Mouse (Mus musculus) liver, postnatal 0 days (tissue): ENCODE measurements around the gene Grb14. TPM values are rescaled to one million over a fixed set of nuclear protein-coding genes. Genes with fewer than 3 reads are reported as not detected.

Experiments
- ATAC-seq: fragments of 200-750 bp; cut with Nextera tagmentation; 2 replicates; pipeline ENCODE4 v1.8.0; 2017; ENCODE audit warnings: mild to moderate bottlenecking, moderate library complexity
- DNase-seq: peaks from one replicate; pipeline ENCODE4 v3.0.0-alpha.2; 2016
- H3K27ac ChIP-seq: fragments of 300-500 bp; sonication (generic); 2 replicates; pipeline ENCODE4 v1.5.1; 2014; ENCODE audit warnings: antibody characterized with exemption, moderate library complexity, mild to moderate bottlenecking, low read depth
- H3K27me3 ChIP-seq: fragments of 300-500 bp; sonication (generic); 2 replicates; pipeline ENCODE4 v1.6.1; 2014; ENCODE audit warnings: low read length, control low read depth, mixed read lengths; ENCODE audit not compliant: insufficient read depth
- H3K36me3 ChIP-seq: fragments of 300-500 bp; sonication (generic); replicated peaks from 2 replicates; pipeline ENCODE4 v1.6.1; 2014; ENCODE audit warnings: mild to moderate bottlenecking, control low read depth, low read length, moderate library complexity, mixed read lengths; ENCODE audit not compliant: insufficient read depth
- H3K4me1 ChIP-seq: fragments of 300-500 bp; sonication (generic); 2 replicates; pipeline ENCODE4 v1.6.1; 2014; ENCODE audit warnings: antibody characterized with exemption, mild to moderate bottlenecking, control low read depth; ENCODE audit not compliant: insufficient read depth
- H3K4me2 ChIP-seq: fragments of 300-500 bp; sonication (generic); 2 replicates; pipeline ENCODE4 v1.6.1; 2014; ENCODE audit warnings: low read depth, mild to moderate bottlenecking, low read length, moderate library complexity, mixed read lengths
- H3K4me3 ChIP-seq: fragments of 300-500 bp; sonication (generic); 2 replicates; pipeline ENCODE4 v1.5.1; 2014; ENCODE audit warnings: low read depth, low read length
- H3K9ac ChIP-seq: fragments of 300-500 bp; sonication (generic); replicated peaks from 2 replicates; pipeline ENCODE4 v1.6.1; 2014; ENCODE audit warnings: mild to moderate bottlenecking, moderate library complexity
- H3K9me3 ChIP-seq: fragments of 300-500 bp; sonication (generic); 2 replicates; pipeline ENCODE4 v1.6.1; 2016; ENCODE audit warnings: mild to moderate bottlenecking, control low read depth, low read length, mixed read lengths
- CTCF ChIP-seq: sonication (generic); IDR thresholded peaks from 2 replicates; pipeline ENCODE4 v1.5.1; 2016; ENCODE audit warnings: antibody characterized with exemption, low read depth
- EP300 ChIP-seq: IDR thresholded peaks from 2 replicates; pipeline ENCODE4 v1.6.1; 2016; ENCODE audit warnings: antibody characterized with exemption, low read depth, mild to moderate bottlenecking
- WGBS: fragments of 180-500 bp; shearing (Covaris S2); extraction: QIAGEN DNeasy Blood & Tissue Kit; methylation state at CpG from one replicate; pipeline ENCODE4 v1.1.7; 2014; ENCODE audit not compliant: insufficient replicate concordance; 5-methylcytosine and 5-hydroxymethylcytosine counted together
- polyA plus RNA-seq: library from polyadenylated mRNA; unstranded; fragments of >200 nt; fragmentation: Nextera tagmentation; extraction: Ambion mirVana; gene quantifications from 2 replicates; pipeline ENCODE4 v1.2.1, GENCODE M21; 2015

Grb14 gene
- polyA plus RNA-seq, 1 experiment from 2014 or later = 45.7 TPM

DNA sequence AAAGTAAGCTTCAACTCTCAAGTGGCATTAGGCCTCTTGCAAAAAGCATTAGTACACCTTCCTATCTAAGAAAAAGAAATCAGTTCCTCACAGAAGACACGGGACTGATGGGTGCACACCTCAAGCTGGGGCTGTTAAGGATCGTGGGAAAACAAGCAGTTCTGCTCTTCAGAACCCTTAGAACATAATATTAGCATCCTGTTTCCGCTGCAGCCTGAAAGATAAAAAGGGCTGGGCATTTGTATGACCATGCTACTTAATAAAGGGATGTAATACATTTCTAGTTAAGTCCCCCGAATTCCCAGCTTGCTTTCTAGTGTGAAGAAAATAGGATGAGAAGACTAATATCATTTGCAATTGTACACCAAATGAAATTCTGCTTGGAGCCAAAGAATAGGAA lies 65.1 kb downstream of the Grb14 start:
- H3K4me3 ChIP-seq = no peak overlapping the region
- no peak overlapping the region for H3K9ac ChIP-seq
- no peaks in the 10 kb centered on the region for H3K27me3 ChIP-seq
- TF ChIP-seq CTCF (no peak), EP300 (no peak)
- H3K36me3 ChIP-seq = no peaks in the 10 kb centered on the region
- no peaks in the 10 kb centered on the region for H3K9me3 ChIP-seq
- no peak overlapping the region for H3K27ac ChIP-seq
- ATAC-seq (no peak), DNase-seq (no peak)
- no peak overlapping the region for H3K4me2 ChIP-seq
- no peaks in the 10 kb centered on the region; the same call in 1 of the 2 replicates for H3K4me1 ChIP-seq
- WGBS = 55% methylated on average over 4 of the region's 4 CpGs

DNA sequence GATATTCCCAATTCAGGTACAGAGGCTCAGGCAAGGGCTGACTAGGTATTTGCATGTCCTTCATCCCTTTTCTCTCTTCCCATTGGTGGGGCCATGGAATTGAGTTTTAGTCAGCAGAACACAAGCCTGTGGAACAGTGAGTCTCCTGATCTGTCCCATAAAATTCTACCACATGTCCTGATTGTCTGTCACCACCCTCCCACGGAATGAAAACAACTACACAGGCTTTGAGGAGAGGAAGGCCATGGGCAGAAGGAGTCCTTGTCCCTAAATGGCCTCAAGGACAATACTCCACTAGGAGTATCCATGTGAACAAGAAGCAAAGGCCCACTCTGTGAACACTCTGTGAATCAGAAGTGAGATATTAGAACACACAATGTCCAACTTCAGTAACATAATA lies 69.3 kb downstream of the Grb14 start:
- DNase-seq = no peak
- no peak overlapping the region for H3K9ac ChIP-seq
- no peak for ATAC-seq
- H3K4me1 ChIP-seq = no peaks in the 10 kb centered on the region
- WGBS = 53% methylated on average over 1 of the region's 1 CpGs
- TF ChIP-seq EP300 (no peak), CTCF (no peak)
- no peaks in the 10 kb centered on the region for H3K27me3 ChIP-seq
- no peak overlapping the region for H3K4me2 ChIP-seq
- H3K36me3 ChIP-seq = peaks cover 4% of the 10 kb centered on the region; the same call in 1 of the 2 replicates
- no peak overlapping the region for H3K4me3 ChIP-seq
- H3K9me3 ChIP-seq = 0 out of 2 replicates have a peak, but pooled peaks cover 2% of the 10 kb centered on the region
- no peak overlapping the region for H3K27ac ChIP-seq

DNA sequence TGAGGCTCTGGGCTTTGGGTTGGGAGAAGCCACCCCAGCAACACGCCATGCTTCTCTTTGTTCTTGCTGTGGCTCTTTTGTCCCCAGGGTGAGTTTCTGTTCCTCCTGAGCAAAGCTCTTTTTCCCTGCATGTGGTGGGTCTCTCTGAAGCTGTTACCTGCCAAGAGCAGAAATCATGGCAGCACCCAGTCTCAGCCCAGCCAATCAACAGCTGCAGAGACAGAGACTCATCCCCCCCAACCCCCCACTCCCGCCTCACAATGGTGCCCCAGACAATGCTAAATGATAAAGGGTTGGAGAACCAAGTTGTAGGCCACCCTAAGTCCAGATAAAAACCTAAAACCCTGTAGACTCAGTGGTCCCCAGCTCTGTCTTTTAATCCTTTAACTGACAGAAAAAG lies 75.6 kb downstream of the Grb14 start:
- Histone ChIP-seq H3K4me2 (no peak overlapping the region), H3K9me3 (0 out of 2 replicates have a peak, but pooled peaks cover 2% of the 10 kb centered on the region), H3K27ac (no peak overlapping the region), H3K4me1 (no peaks in the 10 kb centered on the region), H3K36me3 (peaks cover 4% of the 10 kb centered on the region; the same call in 1 of the 2 replicates), H3K9ac (no peak overlapping the region), H3K4me3 (no peak overlapping the region), H3K27me3 (no peaks in the 10 kb centered on the region)
- no peak for ATAC-seq
- TF ChIP-seq CTCF = no peak
- no peak for TF ChIP-seq EP300
- DNase-seq = no peak
- WGBS = 56% methylated on average over 2 of the region's 2 CpGs

DNA sequence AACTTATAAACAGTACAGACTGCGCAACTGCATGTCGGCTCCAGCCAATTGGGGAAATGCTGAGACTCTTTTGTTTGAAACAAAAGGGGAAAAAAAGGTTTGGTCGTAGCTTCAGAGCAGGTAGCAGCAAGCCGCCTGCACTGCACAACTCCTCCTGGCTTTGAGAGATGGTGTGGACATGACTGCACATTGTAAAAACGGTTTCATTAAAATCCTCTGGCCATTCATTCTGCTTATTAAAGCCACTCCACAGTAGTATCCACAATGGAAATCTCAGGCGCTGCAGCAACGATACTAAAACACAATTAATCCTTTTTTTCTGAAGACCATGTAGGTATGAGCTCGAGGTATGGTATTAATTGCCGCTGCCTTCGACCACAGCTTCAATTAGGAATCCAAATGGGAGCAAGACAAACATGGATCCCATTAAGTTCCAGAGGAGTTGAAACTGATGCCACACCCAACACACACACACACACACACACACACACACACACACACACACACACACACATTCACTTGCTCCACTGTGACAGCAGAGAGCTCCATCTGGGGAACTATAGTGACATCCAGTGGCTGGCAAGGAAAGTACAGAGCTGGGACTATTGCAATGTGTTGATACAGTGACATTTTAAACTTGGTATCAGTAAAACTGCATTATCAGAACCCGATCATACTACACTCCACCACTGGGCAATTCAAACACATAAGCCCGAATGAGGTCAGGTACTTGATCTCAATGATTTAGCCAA lies 76.2 kb downstream of the Grb14 start:
- H3K27me3 ChIP-seq = no peaks in the 10 kb centered on the region
- ATAC-seq (peak; percentile 35; the same call in 1 of the 2 replicates), DNase-seq (no peak)
- H3K9ac ChIP-seq = no peak overlapping the region
- H3K4me3 ChIP-seq = no peak overlapping the region
- H3K27ac ChIP-seq = no peak overlapping the region
- 0 out of 2 replicates have a peak, but pooled peaks cover 2% of the 10 kb centered on the region for H3K9me3 ChIP-seq
- H3K4me2 ChIP-seq = no peak overlapping the region
- WGBS = 81% methylated on average over 12 of the region's 12 CpGs
- no peaks in the 10 kb centered on the region for H3K4me1 ChIP-seq
- TF ChIP-seq CTCF (peak; percentile 63), EP300 (no peak)
- H3K36me3 ChIP-seq = peaks cover 4% of the 10 kb centered on the region; the same call in 1 of the 2 replicates

DNA sequence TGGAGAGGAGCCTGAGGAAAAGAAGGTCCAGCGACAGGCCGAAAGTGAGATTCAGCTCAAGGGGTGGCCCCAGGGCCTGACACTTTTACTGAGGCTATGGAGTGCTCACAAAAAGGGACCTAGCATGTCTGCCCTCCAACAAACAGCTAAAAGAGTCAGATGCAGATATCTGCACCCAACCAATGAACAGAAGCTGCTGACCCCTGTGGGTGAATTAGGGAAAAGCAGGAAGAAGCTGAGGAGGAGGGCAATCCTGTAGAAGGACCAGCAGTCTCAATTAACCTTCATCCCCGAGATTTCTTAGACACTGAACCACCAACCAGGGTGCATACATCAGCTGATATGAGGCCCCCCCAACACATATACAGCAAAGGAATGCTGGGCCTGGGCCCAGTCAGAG lies 77.3 kb downstream of the Grb14 start:
- DNase-seq (no peak), ATAC-seq (no peak)
- Histone ChIP-seq H3K4me3 (no peak overlapping the region), H3K36me3 (peaks cover 2% of the 10 kb centered on the region; the same call in 1 of the 2 replicates), H3K27me3 (no peaks in the 10 kb centered on the region), H3K27ac (no peak overlapping the region), H3K4me1 (no peaks in the 10 kb centered on the region), H3K9me3 (0 out of 2 replicates have a peak, but pooled peaks cover 2% of the 10 kb centered on the region), H3K4me2 (no peak overlapping the region), H3K9ac (no peak overlapping the region)
- WGBS = 65% methylated on average over 3 of the region's 3 CpGs
- TF ChIP-seq CTCF = no peak
- no peak for TF ChIP-seq EP300

DNA sequence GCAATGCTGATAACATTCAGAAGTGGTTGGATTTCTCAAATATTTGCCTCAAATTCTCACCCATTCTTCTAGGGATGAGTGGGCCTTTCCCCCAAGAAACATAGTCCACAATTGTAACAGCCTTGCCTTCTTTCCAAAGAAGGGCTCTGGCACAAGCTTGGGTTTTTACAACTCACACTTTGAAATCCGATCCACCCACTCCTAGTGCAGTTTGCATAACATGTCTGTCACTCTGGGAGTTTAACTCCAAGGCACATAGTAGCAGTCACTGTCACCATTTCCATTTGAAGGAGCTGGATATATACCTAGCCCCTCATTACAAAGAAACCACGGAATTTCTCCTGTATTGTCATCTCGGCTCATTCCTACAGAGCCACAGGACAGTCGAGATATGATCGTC lies 103.9 kb downstream of the Grb14 start:
- ATAC-seq (no peak), DNase-seq (no peak)
- H3K36me3 ChIP-seq = no peaks in the 10 kb centered on the region
- H3K4me1 ChIP-seq = no peaks in the 10 kb centered on the region
- H3K9me3 ChIP-seq = no peaks in the 10 kb centered on the region
- no peak overlapping the region for H3K9ac ChIP-seq
- no peak overlapping the region for H3K4me3 ChIP-seq
- 67% methylated on average over 5 of the region's 5 CpGs for WGBS
- no peak overlapping the region for H3K4me2 ChIP-seq
- no peak for TF ChIP-seq CTCF
- TF ChIP-seq EP300 = no peak
- no peaks in the 10 kb centered on the region for H3K27me3 ChIP-seq
- H3K27ac ChIP-seq = no peak overlapping the region
